Mouse (Mus musculus): ENCODE results near the gene Cep63. TPM values are rescaled to one million over a fixed set of nuclear protein-coding genes. Genes with fewer than 3 reads are reported as not detected.

Cep63 gene
- polyA plus RNA-seq, 1 experiment from 2014 or later = 47.7 TPM

DNA sequence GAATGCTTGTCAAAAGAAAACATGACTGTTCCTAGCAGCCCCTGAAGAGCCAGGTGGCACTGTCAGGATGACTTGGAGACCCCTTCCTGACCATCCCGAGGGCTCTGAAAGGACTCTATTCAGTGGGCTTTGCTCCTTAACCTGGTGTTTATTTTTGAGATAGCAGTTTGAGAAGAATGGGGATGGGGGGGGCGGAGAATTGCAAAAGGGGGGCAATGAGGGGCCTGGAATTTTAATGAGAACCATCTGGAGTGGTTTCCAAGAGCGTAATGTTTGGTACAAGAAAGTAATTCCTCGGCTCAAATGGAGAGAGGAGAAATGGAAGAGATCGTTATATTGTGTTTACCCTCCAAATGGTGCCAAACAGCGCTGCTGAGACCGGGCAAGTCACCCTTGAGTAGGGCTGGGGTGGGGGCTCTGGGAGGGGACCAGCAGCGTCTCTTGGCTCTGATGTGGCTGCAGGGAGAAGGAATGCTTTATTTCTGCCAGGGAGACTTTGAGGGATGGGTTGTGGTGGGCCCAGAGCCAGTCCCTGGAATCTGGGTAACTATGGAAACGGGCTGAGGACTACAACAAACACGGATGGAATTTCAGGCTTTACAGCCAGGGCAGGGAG, 17.3 kb upstream of the Cep63 start:
- H3K9me3 ChIP-seq = no peaks in the 10 kb centered on the region
- H3K27ac ChIP-seq = peak overlapping the region; percentile 93
- peaks cover 22% of the 10 kb centered on the region for H3K4me1 ChIP-seq (replicated peaks)
- 8% methylated on average over 10 of the region's 10 CpGs for WGBS
- no peak overlapping the region for H3K4me3 ChIP-seq (replicated peaks)
- no peaks in the 10 kb centered on the region for H3K27me3 ChIP-seq (replicated peaks)
- H3K9ac ChIP-seq = no peak overlapping the region
- ATAC-seq = peak; percentile 88
- peak overlapping the region; percentile 45 for H3K4me2 ChIP-seq (replicated peaks)
- H3K36me3 ChIP-seq = no peaks in the 10 kb centered on the region

DNA sequence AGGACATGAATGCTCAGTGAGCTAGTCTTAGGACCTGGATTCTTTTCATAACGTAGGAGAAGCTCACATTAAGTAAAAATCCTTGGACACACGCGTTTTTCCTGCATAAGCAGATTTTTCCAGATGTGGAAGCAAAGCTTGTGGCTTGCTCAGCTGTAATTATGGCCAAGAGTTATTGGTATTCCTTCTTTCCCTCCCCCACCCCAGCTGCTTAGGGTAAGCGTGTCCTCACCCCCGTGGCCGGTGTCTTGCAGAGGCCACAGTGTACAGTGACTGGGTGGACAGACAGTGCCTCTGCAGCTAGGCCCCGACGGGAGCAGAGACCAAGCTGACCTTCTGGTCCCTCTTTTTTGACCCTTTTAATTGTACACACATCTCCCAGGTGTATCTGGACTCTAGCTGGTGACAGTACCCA, 16.7 kb upstream of the Cep63 start:
- Histone ChIP-seq H3K4me3 (replicated peaks) (no peak overlapping the region), H3K9ac (no peak overlapping the region), H3K4me2 (replicated peaks) (peak overlapping the region; percentile 45), H3K9me3 (no peaks in the 10 kb centered on the region), H3K27me3 (replicated peaks) (no peaks in the 10 kb centered on the region), H3K27ac (peak overlapping the region; percentile 93), H3K36me3 (no peaks in the 10 kb centered on the region), H3K4me1 (replicated peaks) (peaks cover 22% of the 10 kb centered on the region)
- peak; percentile 46; the same call in 1 of the 2 replicates for ATAC-seq
- 21% methylated on average over 8 of the region's 8 CpGs for WGBS

DNA sequence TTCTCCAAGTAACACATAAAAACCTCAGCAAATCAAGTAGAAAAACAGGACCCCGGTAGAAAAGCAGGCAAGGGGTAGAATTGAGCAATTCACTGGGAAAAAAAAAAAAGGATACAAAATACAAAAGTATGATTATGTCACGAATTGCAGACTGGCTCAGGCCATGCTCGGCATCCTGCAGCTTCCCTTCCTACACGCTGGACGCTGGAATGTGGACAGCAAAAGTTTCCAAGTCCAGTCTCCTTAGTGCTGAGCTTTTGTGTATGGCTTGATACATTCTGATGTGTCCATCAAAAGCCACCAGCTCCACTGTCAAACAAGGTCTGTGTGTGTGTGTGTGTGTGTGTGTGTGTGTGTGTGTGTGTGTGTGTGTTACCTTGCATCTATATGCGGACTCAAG, 15.2 kb upstream of the Cep63 start:
- 58% methylated on average over 6 of the region's 6 CpGs for whole genome bisulfite sequencing
- no peak for ATAC-seq
- H3K4me1 ChIP-seq (replicated peaks) = peaks cover 25% of the 10 kb centered on the region

DNA sequence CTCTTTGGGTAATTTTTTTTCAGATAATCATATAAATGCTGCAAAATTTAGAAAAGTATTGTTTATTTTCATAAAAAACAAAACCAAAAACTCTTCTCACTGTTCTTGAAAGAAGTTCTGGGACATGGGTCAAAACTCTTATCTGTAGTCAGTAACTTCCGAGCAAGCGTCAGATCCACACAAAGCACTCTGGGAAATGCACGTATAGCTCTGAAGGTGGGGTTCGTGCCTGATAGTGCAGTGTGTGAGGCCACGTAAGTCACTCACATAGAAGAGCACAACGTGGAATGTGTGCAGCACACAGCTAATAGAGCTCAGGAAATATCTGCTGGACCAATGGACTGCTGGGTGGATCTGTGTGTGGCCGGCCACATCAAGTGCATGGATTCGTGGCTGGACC, 13.2 kb upstream of the Cep63 start:
- H3K9me3 ChIP-seq = no peaks in the 10 kb centered on the region
- no peak for ATAC-seq
- H3K4me2 ChIP-seq (replicated peaks) = no peak overlapping the region
- H3K4me1 ChIP-seq (replicated peaks) = peaks cover 22% of the 10 kb centered on the region
- H3K27ac ChIP-seq = peak overlapping the region; percentile 56
- WGBS = 71% methylated on average over 8 of the region's 8 CpGs
- no peak overlapping the region for H3K4me3 ChIP-seq (replicated peaks)
- H3K36me3 ChIP-seq = no peaks in the 10 kb centered on the region
- no peak overlapping the region for H3K9ac ChIP-seq
- no peaks in the 10 kb centered on the region for H3K27me3 ChIP-seq (replicated peaks)

More for the DNA sequence above, 15.2 kb upstream of the Cep63 start:
- Histone ChIP-seq H3K27ac (no peak overlapping the region), H3K27me3 (replicated peaks) (no peaks in the 10 kb centered on the region), H3K36me3 (no peaks in the 10 kb centered on the region), H3K4me3 (replicated peaks) (no peak overlapping the region), H3K9me3 (no peaks in the 10 kb centered on the region), H3K4me2 (replicated peaks) (no peak overlapping the region), H3K9ac (no peak overlapping the region)

DNA sequence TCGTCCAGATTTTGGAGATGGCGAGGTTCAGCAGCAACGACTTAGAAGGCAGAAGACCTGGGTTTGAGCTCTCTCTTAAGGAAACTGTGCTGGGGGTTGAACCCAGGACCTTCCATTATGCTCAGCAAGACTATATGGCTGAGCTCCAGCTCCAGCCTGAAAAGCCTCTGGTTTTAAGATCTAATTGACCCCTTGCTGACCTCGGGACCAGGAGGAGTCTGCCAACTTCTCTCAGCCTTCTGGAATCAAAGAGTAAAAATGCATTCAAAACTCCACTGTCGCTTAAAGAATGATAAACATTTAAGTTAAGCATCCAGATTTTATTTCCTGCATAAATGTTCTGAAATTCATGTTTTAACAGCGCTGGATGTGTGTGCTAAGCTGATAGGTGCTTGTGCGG, 12.6 kb upstream of the Cep63 start:
- H3K4me1 ChIP-seq (replicated peaks) = peaks cover 19% of the 10 kb centered on the region
- no peak for ATAC-seq
- no peaks in the 10 kb centered on the region for H3K9me3 ChIP-seq
- H3K27ac ChIP-seq = peak overlapping the region; percentile 52
- no peak overlapping the region for H3K9ac ChIP-seq
- H3K4me3 ChIP-seq (replicated peaks) = no peak overlapping the region
- 43% methylated on average over 7 of the region's 7 CpGs for WGBS
- H3K36me3 ChIP-seq = no peaks in the 10 kb centered on the region
- no peak overlapping the region for H3K4me2 ChIP-seq (replicated peaks)
- no peaks in the 10 kb centered on the region for H3K27me3 ChIP-seq (replicated peaks)

DNA sequence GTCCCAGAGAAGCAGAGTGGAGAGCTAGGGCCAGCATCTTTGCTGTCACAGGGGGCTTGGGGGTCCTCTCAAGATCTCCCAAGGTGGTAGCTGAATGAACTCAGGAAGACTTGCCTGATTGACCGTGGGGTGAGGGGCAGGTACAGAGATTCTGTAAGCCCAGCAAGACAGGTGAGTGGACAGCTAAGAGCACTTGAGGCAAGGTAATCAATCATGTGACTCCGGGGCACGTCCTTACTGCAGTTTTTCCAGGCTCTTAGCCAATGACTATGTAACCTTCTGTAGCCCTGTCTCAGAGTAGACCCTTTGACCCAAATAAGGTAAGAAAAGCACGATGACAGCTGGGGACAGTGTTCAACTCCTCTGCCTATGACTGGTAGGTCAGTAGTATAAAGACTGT, 10.8 kb upstream of the Cep63 start:
- no peak overlapping the region for H3K4me3 ChIP-seq (replicated peaks)
- no peak overlapping the region for H3K9ac ChIP-seq
- no peak overlapping the region for H3K4me2 ChIP-seq (replicated peaks)
- H3K4me1 ChIP-seq (replicated peaks) = peaks cover 11% of the 10 kb centered on the region
- 45% methylated on average over 4 of the region's 4 CpGs for WGBS
- H3K27me3 ChIP-seq (replicated peaks) = no peaks in the 10 kb centered on the region
- H3K27ac ChIP-seq = no peak overlapping the region
- no peaks in the 10 kb centered on the region for H3K9me3 ChIP-seq
- ATAC-seq = no peak
- no peaks in the 10 kb centered on the region for H3K36me3 ChIP-seq

DNA sequence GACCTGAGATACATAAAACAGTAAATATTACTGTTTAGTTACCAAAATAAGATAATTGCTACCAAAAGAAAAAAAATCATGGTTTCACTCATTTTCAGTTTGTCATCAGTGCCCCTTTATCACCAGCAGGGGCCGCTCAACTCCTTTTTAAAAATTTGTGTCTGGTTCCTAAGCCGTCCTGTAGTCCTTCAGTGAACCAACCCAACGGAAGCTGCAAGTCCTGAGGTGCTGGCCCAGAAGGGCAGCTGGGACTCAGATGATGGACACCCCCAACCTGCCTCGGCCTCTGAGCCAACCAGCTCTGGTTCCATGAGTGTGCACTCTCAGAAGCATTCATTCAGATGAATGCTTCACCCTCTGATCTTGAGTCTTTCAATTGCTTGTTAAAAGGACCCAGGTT, 10.2 kb upstream of the Cep63 start:
- H3K4me1 ChIP-seq (replicated peaks) = peaks cover 11% of the 10 kb centered on the region
- no peak overlapping the region for H3K27ac ChIP-seq
- H3K9me3 ChIP-seq = no peaks in the 10 kb centered on the region
- H3K4me2 ChIP-seq (replicated peaks) = no peak overlapping the region
- ATAC-seq = no peak
- H3K27me3 ChIP-seq (replicated peaks) = no peaks in the 10 kb centered on the region
- no peak overlapping the region for H3K4me3 ChIP-seq (replicated peaks)
- H3K36me3 ChIP-seq = no peaks in the 10 kb centered on the region
- no peak overlapping the region for H3K9ac ChIP-seq
- 7% methylated on average over 4 of the region's 4 CpGs for WGBS

DNA sequence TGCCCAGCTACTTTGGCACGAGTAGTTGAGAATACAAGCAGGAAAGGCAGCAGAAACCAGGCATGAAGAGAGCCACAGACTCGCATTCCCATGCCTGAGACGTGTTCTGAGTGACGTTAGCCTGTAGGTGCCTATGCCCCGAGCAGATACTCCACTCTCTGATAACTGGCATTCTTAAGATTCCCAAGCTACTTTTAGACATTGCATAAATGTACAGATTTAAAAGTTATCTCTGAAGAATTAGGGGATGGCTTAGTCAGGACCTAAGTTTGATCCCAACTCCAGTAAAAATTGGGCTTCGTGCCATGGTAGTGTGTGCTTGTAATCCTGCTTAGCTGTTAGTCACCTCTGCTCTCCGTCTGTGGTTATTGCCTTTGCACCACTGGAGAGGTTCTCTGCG, 8.1 kb upstream of the Cep63 start:
- Histone ChIP-seq H3K9ac (no peak overlapping the region), H3K4me3 (replicated peaks) (no peak overlapping the region), H3K27ac (no peak overlapping the region), H3K27me3 (replicated peaks) (no peaks in the 10 kb centered on the region), H3K4me1 (replicated peaks) (peaks cover 6% of the 10 kb centered on the region), H3K9me3 (no peaks in the 10 kb centered on the region), H3K4me2 (replicated peaks) (no peak overlapping the region), H3K36me3 (no peaks in the 10 kb centered on the region)
- 70% methylated on average over 8 of the region's 8 CpGs for WGBS
- no peak for ATAC-seq

DNA sequence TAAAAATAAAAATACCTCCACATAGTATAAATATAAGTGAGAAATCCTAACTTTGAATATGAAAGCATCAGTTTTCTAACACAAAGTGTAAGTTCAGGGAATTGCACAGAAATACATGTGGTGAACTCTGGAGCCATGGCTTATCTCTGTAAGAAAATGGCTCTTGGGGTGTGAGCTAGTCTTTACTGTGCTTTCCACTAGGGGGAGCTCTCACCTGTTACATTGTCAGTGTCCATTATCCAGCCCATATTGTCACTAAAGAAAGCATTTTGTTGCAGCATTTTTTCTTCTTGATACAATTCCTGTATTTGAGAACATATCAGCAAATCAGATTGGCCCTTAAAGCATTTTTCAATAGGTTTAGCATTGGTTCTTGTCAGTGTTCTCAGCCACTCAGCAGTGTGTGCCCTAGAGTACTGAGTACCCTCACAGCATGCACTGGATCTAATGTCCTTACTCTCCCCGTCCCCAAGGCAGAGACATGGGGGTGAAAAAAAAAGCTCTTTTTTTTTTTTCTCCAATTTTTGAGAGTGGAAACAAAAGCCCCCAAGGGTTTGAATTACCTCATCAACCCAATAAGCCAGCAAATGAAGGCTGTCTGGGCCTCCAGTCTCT, 6.7 kb upstream of the Cep63 start:
- no peaks in the 10 kb centered on the region for H3K36me3 ChIP-seq
- ATAC-seq = peak; percentile 67; the same call in 1 of the 2 replicates
- no peak overlapping the region for H3K4me3 ChIP-seq (replicated peaks)
- H3K9me3 ChIP-seq = no peaks in the 10 kb centered on the region
- peaks cover 6% of the 10 kb centered on the region; the same call in 1 of the 2 replicates for H3K4me1 ChIP-seq (replicated peaks)
- H3K27ac ChIP-seq = 0 out of 2 replicates have a peak overlapping the region, but pooled peaks have one; percentile 13
- H3K27me3 ChIP-seq (replicated peaks) = no peaks in the 10 kb centered on the region
- H3K4me2 ChIP-seq (replicated peaks) = no peak overlapping the region
- 85% methylated on average over 1 of the region's 1 CpGs for WGBS
- no peak overlapping the region for H3K9ac ChIP-seq

DNA sequence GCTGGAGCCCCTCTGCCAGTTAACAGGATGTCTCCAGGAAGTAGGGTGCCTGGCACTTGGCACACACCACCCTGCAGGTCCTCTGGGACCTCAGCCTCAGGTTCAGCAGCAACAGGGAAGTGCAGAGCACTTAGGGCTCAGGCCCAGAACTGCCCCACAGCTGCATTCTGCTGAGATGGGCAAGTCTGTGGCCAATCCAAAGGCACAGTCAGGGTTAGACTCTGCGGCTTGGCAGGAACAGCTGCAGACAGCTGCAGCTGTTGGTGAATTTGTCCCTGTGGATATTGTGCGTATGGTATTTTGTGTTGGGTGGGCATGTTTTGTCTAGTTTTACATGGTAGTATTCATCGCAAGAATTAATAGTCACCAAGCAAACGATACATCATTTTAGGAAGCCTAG, 5.8 kb upstream of the Cep63 start:
- Histone ChIP-seq H3K9me3 (no peaks in the 10 kb centered on the region), H3K27me3 (replicated peaks) (no peaks in the 10 kb centered on the region), H3K36me3 (no peaks in the 10 kb centered on the region), H3K4me3 (replicated peaks) (no peak overlapping the region), H3K9ac (no peak overlapping the region), H3K4me2 (replicated peaks) (no peak overlapping the region), H3K27ac (peak overlapping the region; percentile 60; the same call in 1 of the 2 replicates), H3K4me1 (replicated peaks) (peaks cover 10% of the 10 kb centered on the region)
- no peak for ATAC-seq
- whole genome bisulfite sequencing = 67% methylated on average over 4 of the region's 4 CpGs

DNA sequence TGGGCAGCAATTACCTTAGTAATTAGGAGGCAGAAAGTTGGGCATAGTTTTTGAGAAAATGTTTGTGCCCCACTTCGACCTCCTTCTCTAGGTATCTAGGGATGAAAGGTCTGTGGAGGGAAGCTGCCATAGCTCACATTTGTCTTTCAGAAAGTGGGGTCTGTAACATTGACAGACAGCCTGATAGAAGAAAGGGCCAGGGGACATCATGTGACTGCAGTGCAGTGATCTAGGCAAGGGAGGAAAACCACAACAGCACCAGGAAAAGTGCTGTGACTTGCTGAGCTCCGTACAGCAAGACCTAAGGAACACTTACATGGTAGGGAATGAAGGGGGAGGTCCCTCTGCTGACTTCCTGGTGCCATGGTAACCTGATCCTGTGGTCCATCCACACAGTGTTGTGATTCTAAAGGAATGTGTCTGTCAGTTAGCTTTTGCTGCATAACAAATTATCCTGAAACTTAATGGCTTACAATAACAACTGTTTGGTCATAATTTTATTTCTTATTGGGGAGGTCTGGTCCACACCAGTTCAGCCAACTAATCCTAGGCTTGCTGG, 5.3 kb upstream of the Cep63 start:
- no peak for ATAC-seq
- no peaks in the 10 kb centered on the region for H3K9me3 ChIP-seq
- WGBS = 47% methylated on average over 2 of the region's 2 CpGs
- 0 out of 2 replicates have a peak overlapping the region, but pooled peaks have one; percentile 60 for H3K27ac ChIP-seq
- no peak overlapping the region for H3K9ac ChIP-seq
- no peaks in the 10 kb centered on the region for H3K27me3 ChIP-seq (replicated peaks)
- peaks cover 11% of the 10 kb centered on the region for H3K4me1 ChIP-seq (replicated peaks)
- H3K4me3 ChIP-seq (replicated peaks) = no peak overlapping the region
- no peak overlapping the region for H3K4me2 ChIP-seq (replicated peaks)
- no peaks in the 10 kb centered on the region for H3K36me3 ChIP-seq

DNA sequence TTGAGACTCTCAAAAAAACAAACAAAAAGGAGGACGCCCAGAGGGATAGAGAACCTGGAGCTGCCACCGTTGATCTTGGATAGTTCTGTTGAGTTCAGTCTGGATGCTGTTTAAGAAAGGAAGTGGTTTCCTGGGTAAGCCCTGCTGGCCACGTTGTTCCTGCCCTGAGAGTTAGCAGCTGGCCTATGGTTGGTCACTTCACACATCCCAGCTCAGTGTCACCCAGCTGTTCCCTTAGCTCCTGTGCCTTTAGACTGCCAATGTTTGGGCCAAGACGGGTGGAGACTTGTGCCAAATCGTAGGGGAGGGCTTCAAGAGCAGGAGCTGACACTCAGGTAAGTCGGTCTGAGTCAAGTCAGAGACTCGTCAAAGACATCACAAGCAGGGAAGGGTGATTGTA, 2.7 kb upstream of the Cep63 start:
- H3K4me2 ChIP-seq (replicated peaks) = no peak overlapping the region
- no peak for ATAC-seq
- 58% methylated on average over 7 of the region's 7 CpGs for WGBS

DNA sequence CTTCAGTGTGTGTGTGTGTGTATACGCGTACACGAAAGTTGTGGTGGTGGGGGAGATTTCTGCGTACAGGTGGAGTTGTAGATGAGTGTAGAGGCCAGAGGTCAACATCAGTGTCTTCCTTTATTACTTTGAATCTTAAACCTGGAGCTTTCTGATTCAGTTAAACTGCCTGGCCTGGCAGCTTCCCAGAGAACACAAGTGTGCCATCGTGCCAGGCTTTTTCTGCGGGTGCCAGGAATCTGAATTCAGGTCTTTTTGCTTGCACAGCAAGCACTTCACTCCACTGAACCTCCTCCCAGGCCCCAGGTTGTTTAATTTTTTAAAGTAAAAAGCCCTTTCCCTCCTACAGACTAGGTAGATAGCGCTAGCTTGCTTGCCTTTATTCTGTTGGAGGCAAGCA, 1.1 kb upstream of the Cep63 start:
- Histone ChIP-seq H3K27me3 (replicated peaks) (no peaks in the 10 kb centered on the region), H3K4me3 (replicated peaks) (peak overlapping the region; percentile 88), H3K4me1 (replicated peaks) (peaks cover 6% of the 10 kb centered on the region; the same call in 1 of the 2 replicates), H3K4me2 (replicated peaks) (peak overlapping the region; percentile 71), H3K9me3 (no peaks in the 10 kb centered on the region), H3K36me3 (no peaks in the 10 kb centered on the region), H3K27ac (peak overlapping the region; percentile 97), H3K9ac (peak overlapping the region; percentile 97)
- ATAC-seq = no peak
- 69% methylated on average over 7 of the region's 7 CpGs for WGBS

More for the DNA sequence above, 2.7 kb upstream of the Cep63 start:
- Histone ChIP-seq H3K27me3 (replicated peaks) (no peaks in the 10 kb centered on the region), H3K9me3 (no peaks in the 10 kb centered on the region), H3K9ac (no peak overlapping the region), H3K4me1 (replicated peaks) (peaks cover 10% of the 10 kb centered on the region), H3K36me3 (no peaks in the 10 kb centered on the region), H3K27ac (no peak overlapping the region), H3K4me3 (replicated peaks) (no peak overlapping the region)
